Mouse (Mus musculus) brain, embryonic 18.5 days (tissue): ENCODE measurements around the gene 2510009E07Rik.

Source experiments
- DNase-seq: peaks from one replicate; pipeline ENCODE4 v3.0.0-alpha.2; 2012; ENCODE audit warnings: low read depth, low spot score

Gene 2510009E07Rik

GRCm38 (mm10) chr16:21636156-21636853, 58.2 kb downstream of the 2510009E07Rik start:
- DNase-seq, result no peak

- DNase-seq, result no peak
Measured at GRCm38 (mm10) chr16:21634460-21634859, 60.0 kb downstream of the 2510009E07Rik start.

GRCm38 (mm10) chr16:21631815-21632222, 62.6 kb downstream of the 2510009E07Rik start:
- DNase-seq, result no peak

- DNase-seq, result no peak
Measured at GRCm38 (mm10) chr16:21630614-21631013, 63.9 kb downstream of the 2510009E07Rik start.

- no peak for DNase-seq
Measured at GRCm38 (mm10) chr16:21628061-21628591, 66.3 kb downstream of the 2510009E07Rik start.

GRCm38 (mm10) chr16:21627248-21627647, 67.2 kb downstream of the 2510009E07Rik start:
- no peak for DNase-seq

GRCm38 (mm10) chr16:21625784-21626634, 68.5 kb downstream of the 2510009E07Rik start:
- no peak for DNase-seq

GRCm38 (mm10) chr16:21620630-21621029, 73.8 kb downstream of the 2510009E07Rik start:
- DNase-seq, result no peak

- DNase-seq, result no peak
Measured at GRCm38 (mm10) chr16:21615802-21616201, 78.7 kb downstream of the 2510009E07Rik start.

- no peak for DNase-seq
Measured at GRCm38 (mm10) chr16:21610473-21610872, 84.0 kb downstream of the 2510009E07Rik start.

GRCm38 (mm10) chr16:21608176-21608865, 86.1 kb downstream of the 2510009E07Rik start:
- DNase-seq, result no peak

GRCm38 (mm10) chr16:21607651-21608040, 86.8 kb downstream of the 2510009E07Rik start:
- DNase-seq, result no peak

GRCm38 (mm10) chr16:21607021-21607650, 87.3 kb downstream of the 2510009E07Rik start:
- DNase-seq, result no peak

GRCm38 (mm10) chr16:21606249-21607020, 88.0 kb downstream of the 2510009E07Rik start:
- no peak for DNase-seq

- DNase-seq, result no peak
Measured at GRCm38 (mm10) chr16:21604354-21604753, 90.1 kb downstream of the 2510009E07Rik start.
